Mouse (Mus musculus) ES-Bruce4 (cell line): Measurements from ENCODE around the gene Gdf1. TPM values are rescaled to one million over a fixed set of nuclear protein-coding genes. Genes with fewer than 3 reads are reported as not detected.
A peak's percentile ranks its signal among the peaks of the same experiment; 100 is the strongest.

Experiments used
- H3K27ac ChIP-seq: 2 replicates; pipeline ENCODE4 v1.5.1; 2012; ENCODE audit warnings: low read length, inconsistent platforms; ENCODE audit not compliant: insufficient read depth
- H3K27me3 ChIP-seq: 2 replicates; pipeline ENCODE4 v1.6.1; 2012; ENCODE audit warnings: mild to moderate bottlenecking, low read length, inconsistent platforms; ENCODE audit not compliant: control insufficient read depth, poor library complexity, insufficient read depth, severe bottlenecking
- H3K36me3 ChIP-seq: 2 replicates; pipeline ENCODE4 v1.6.1; 2012; ENCODE audit warnings: inconsistent platforms, mild to moderate bottlenecking, low read length, moderate library complexity; ENCODE audit not compliant: control insufficient read depth, poor library complexity, insufficient read depth, severe bottlenecking
- H3K4me1 ChIP-seq: one replicate; pipeline ENCODE4 v1.8.1; 2011; ENCODE audit warnings: low read length; ENCODE audit not compliant: control insufficient read depth, insufficient read depth
- H3K4me3 ChIP-seq: 2 replicates; pipeline ENCODE4 v1.5.1; 2011; ENCODE audit warnings: low read depth, mild to moderate bottlenecking, low read length
- H3K9ac ChIP-seq: 2 replicates; pipeline ENCODE4 v1.6.1; 2012; ENCODE audit warnings: low read depth, mild to moderate bottlenecking, inconsistent platforms; ENCODE audit not compliant: poor library complexity, severe bottlenecking
- H3K9me3 ChIP-seq: replicated peaks from 2 replicates; pipeline ENCODE4 v1.6.1; 2012; ENCODE audit warnings: mild to moderate bottlenecking, low read length, inconsistent platforms; ENCODE audit not compliant: control insufficient read depth, poor library complexity, insufficient read depth, severe bottlenecking
- CTCF ChIP-seq: IDR thresholded peaks from one replicate; pipeline ENCODE4 v1.8.1; 2011; ENCODE audit warnings: low read depth, low read length
- EP300 ChIP-seq: IDR thresholded peaks from 2 replicates; pipeline ENCODE4 v1.6.1; 2011; ENCODE audit warnings: low read depth, low read length; ENCODE audit not compliant: insufficient read depth
- POLR2A ChIP-seq: IDR thresholded peaks from one replicate; pipeline ENCODE4 v1.8.1; 2011; ENCODE audit warnings: low read length; ENCODE audit not compliant: insufficient read depth
- polyA plus RNA-seq: library from polyadenylated mRNA; stranded (reverse); fragments of >200 nt; gene quantifications from 2 replicates; pipeline ENCODE4 v1.2.4, GENCODE M21; 2011; ENCODE audit warnings: low read depth; ENCODE audit not compliant: missing spikeins, insufficient read depth, insufficient read length

The Gdf1 gene
- polyA plus RNA-seq, 1 experiment, result not detected

DNA sequence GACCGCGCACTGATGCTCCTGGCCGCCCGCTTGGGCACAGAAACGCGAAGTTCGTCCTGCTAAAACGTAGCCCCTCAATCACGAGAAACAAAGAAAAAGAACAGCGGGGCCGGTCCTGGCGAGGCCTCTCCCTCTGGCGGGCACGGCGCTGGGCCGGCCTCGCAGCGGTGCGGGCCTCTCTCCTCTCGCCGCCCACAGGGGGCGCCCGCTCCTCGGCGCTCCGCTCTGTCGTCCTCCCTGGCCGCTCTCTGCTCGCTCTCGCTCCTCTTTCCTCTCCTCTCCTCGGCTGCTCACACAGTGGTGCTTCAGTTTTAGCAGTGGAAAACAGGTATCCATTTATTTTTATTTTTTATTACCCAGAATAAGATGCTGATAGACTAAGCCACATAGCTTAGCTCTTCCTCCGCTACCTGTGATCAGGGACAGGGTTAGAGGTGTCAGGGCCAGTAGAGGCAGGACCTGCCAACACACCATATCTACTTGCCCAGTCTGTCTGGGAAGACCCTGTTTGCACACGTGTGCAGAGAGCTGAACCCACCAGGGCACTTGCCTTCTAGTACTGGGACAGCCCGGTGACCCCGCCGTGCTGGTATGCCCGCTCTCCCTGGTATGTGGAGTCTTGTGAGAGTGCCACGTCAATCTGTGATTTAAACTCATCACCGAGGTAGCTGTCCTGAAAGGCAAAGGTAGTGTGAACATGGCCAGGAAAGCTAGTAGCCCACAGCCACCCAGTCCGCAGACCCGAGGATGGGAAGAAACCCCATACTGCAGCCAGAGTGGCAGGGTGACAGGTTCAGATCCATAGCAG, 2.7 kb downstream of the Gdf1 start:
- Histone ChIP-seq H3K27ac (no peak overlapping the region), H3K9me3 (no peaks in the 10 kb centered on the region), H3K27me3 (no peaks in the 10 kb centered on the region), H3K4me1 (peaks cover 2% of the 10 kb centered on the region), H3K9ac (peak overlapping the region; percentile 38), H3K36me3 (peaks cover 42% of the 10 kb centered on the region), H3K4me3 (no peak overlapping the region)
- peak; percentile 77 for TF ChIP-seq CTCF
- no peak for TF ChIP-seq POLR2A

DNA sequence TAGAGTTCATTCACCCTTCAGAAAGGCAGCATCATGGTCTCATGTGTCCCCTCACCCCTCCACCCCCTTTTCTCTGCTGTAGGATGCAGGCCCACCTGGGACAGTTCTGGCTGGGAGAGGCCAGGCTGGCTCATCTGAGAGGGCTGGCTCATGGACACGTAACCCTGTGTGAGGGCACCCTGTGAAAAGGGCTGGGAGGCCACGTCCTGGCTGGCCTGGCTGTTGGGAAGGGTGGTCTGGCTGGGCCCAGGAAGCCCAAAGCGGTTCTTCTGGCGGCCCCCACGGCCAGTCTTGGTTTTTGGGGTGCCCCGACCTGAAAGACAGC, 3.2 kb downstream of the Gdf1 start:
- Histone ChIP-seq H3K27me3 (no peaks in the 10 kb centered on the region), H3K4me1 (peaks cover 2% of the 10 kb centered on the region), H3K9ac (no peak overlapping the region), H3K4me3 (no peak overlapping the region), H3K36me3 (peaks cover 47% of the 10 kb centered on the region), H3K27ac (no peak overlapping the region), H3K9me3 (no peaks in the 10 kb centered on the region)
- TF ChIP-seq CTCF, result no peak
- TF ChIP-seq EP300, result no peak
- no peak for TF ChIP-seq POLR2A

DNA sequence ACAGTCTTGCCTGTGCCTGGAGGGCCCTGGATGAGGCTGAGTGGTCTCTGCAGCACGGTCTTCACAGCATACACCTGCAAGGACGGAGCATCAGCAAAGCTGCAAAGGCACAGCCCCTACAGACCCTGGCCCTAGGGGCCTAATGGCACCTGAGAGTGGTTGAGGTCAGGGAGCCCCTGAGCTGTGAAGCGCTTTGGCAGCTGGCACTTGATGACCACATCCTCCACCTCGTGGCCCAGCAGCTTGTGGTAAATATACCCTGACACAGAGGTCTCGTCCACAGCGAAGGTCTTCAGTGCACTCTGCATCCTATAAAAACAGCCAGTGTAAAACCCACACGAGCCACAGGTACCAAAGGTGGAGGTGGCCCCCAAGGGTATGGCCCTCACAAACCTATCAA, 9.3 kb downstream of the Gdf1 start:
- Histone ChIP-seq H3K27ac (no peak overlapping the region), H3K4me3 (no peak overlapping the region), H3K4me1 (no peaks in the 10 kb centered on the region), H3K9me3 (no peaks in the 10 kb centered on the region), H3K9ac (no peak overlapping the region), H3K27me3 (no peaks in the 10 kb centered on the region), H3K36me3 (peaks cover 94% of the 10 kb centered on the region)
- no peak for TF ChIP-seq CTCF
- no peak for TF ChIP-seq EP300
- no peak for TF ChIP-seq POLR2A

DNA sequence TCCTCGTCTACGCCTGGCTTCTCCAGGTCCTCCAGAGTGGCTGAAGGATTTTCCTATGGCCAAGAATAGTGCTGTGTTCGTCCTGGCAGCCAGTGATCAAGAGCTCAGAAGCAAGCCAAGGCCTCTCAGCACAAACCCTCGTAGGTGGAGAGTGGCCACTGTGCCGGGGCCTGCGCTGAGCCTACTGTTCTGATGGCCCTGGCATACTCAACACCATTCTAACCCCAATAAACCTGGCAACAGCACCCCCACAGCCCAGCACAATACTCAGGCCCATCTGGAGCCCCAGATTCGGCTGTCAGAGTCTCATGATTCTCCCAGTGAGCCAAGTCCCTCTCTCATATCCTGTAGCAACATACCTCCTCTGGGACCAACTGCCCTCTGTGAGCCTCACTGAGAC, 11.0 kb downstream of the Gdf1 start:
- Histone ChIP-seq H3K9ac (no peak overlapping the region), H3K4me1 (no peaks in the 10 kb centered on the region), H3K27ac (no peak overlapping the region), H3K4me3 (no peak overlapping the region), H3K36me3 (peaks cover 79% of the 10 kb centered on the region), H3K27me3 (no peaks in the 10 kb centered on the region), H3K9me3 (no peaks in the 10 kb centered on the region)
- TF ChIP-seq EP300 (no peak), CTCF (no peak), POLR2A (no peak)

DNA sequence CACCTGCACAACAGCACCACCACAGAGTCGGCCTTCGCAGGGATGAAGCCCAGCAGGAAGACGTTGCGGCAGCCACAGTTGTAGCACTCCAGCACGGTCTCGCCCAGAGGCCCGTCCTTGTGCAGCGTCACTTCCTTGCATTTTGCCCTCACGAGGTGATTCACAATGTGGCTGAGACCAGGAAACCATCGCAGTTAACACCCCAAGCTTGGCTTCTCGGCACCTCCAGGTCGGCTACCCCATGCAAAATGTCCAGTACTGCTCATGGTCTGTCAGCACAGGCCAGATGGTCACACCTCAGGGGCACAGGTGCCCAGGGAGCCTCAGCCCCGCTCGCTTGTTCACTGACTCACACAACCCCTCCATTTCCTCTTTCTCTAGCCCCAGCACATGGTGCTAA, 12.4 kb downstream of the Gdf1 start:
- H3K27me3 ChIP-seq, result no peaks in the 10 kb centered on the region
- no peak overlapping the region for H3K27ac ChIP-seq
- H3K4me3 ChIP-seq, result no peak overlapping the region
- H3K4me1 ChIP-seq, result no peaks in the 10 kb centered on the region
- H3K9me3 ChIP-seq, result no peaks in the 10 kb centered on the region
- H3K9ac ChIP-seq, result no peak overlapping the region
- TF ChIP-seq POLR2A (no peak), EP300 (no peak), CTCF (no peak)
- peaks cover 70% of the 10 kb centered on the region for H3K36me3 ChIP-seq

DNA sequence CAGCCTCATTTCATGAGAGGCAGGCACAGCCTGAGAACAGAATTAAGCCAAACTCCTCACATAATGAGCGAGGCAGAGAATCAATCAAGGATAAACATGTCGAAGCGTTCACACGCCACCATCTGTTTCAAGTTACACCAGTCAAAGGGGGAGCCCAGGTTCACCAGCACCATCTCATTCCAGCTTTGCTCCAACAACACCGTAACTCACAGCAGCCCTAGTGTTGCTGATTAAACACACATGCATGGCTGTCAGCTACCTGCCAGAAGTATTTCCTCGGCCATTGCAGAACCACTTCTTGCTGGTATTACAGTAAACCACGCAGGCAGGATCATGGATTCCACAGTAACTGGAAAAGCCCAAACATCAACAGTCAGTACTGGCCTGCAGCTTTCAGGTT, 13.5 kb downstream of the Gdf1 start:
- H3K36me3 ChIP-seq, result peaks cover 60% of the 10 kb centered on the region
- no peak overlapping the region for H3K4me3 ChIP-seq
- H3K4me1 ChIP-seq, result no peaks in the 10 kb centered on the region
- no peaks in the 10 kb centered on the region for H3K9me3 ChIP-seq
- no peaks in the 10 kb centered on the region for H3K27me3 ChIP-seq
- H3K27ac ChIP-seq, result no peak overlapping the region
- no peak overlapping the region for H3K9ac ChIP-seq
- no peak for TF ChIP-seq CTCF
- TF ChIP-seq EP300, result no peak
- no peak for TF ChIP-seq POLR2A
